Mouse (Mus musculus) forebrain, embryonic 11.5 days (tissue): Measurements from ENCODE around the gene Elf5. TPM values are rescaled to one million over a fixed set of nuclear protein-coding genes. Genes with fewer than 3 reads are reported as not detected.

Experiments used
- ATAC-seq: fragments of 200-750 bp; cut with Nextera tagmentation; replicated peaks from 2 replicates; pipeline ENCODE4 v1.8.0; 2017; ENCODE audit warnings: moderate TSS enrichment; ENCODE audit not compliant: low FRiP score
- DNase-seq: peaks from one replicate; pipeline ENCODE4 v3.0.0-alpha.2; 2017; ENCODE audit warnings: low spot score
- H3K27ac ChIP-seq: fragments of 300-500 bp; sonication (generic); 2 replicates; pipeline ENCODE4 v1.5.1; 2014; ENCODE audit warnings: low read depth, low read length
- H3K27me3 ChIP-seq: fragments of 300-500 bp; sonication (generic); 2 replicates; pipeline ENCODE4 v1.6.1; 2014; ENCODE audit warnings: mild to moderate bottlenecking, low read length, mixed read lengths; ENCODE audit not compliant: control insufficient read depth, insufficient read depth
- H3K36me3 ChIP-seq: fragments of 300-500 bp; sonication (generic); 2 replicates; pipeline ENCODE4 v1.6.1; 2014; ENCODE audit warnings: mild to moderate bottlenecking, low read length, moderate library complexity, mixed read lengths; ENCODE audit not compliant: control insufficient read depth, insufficient read depth
- H3K4me1 ChIP-seq: fragments of 300-500 bp; sonication (generic); replicated peaks from 2 replicates; pipeline ENCODE4 v1.6.1; 2014; ENCODE audit warnings: low read length, mixed read lengths; ENCODE audit not compliant: control insufficient read depth, insufficient read depth
- H3K4me2 ChIP-seq: fragments of 300-500 bp; sonication (generic); 2 replicates; pipeline ENCODE4 v1.6.1; 2014; ENCODE audit warnings: low read depth, mild to moderate bottlenecking, low read length, moderate library complexity, mixed read lengths; ENCODE audit not compliant: severe bottlenecking
- H3K4me3 ChIP-seq: fragments of 300-500 bp; sonication (generic); 2 replicates; pipeline ENCODE4 v1.5.1; 2014; ENCODE audit warnings: low read depth, low read length
- H3K9ac ChIP-seq: fragments of 300-500 bp; sonication (generic); 2 replicates; pipeline ENCODE4 v1.6.1; 2014; ENCODE audit warnings: low read length
- H3K9me3 ChIP-seq: fragments of 300-500 bp; sonication (generic); 2 replicates; pipeline ENCODE4 v1.6.1; 2016; ENCODE audit warnings: low read length, mixed read lengths; ENCODE audit not compliant: control insufficient read depth
- WGBS: fragments of 180-500 bp; shearing (Covaris S2); extraction: QIAGEN DNeasy Blood & Tissue Kit; methylation state at CpG from one replicate; pipeline ENCODE4 v1.1.7; 2014; 5-methylcytosine and 5-hydroxymethylcytosine counted together
- polyA plus RNA-seq: library from polyadenylated mRNA; unstranded; fragments of >200 nt; fragmentation: Nextera tagmentation; extraction: Ambion mirVana; gene quantifications from 2 replicates; pipeline ENCODE4 v1.2.1, GENCODE M21; 2014

Elf5 gene
- polyA plus RNA-seq, 1 experiment from 2014 or later, result 0.11 TPM

- Histone ChIP-seq H3K27me3 (no peaks in the 10 kb centered on the region), H3K36me3 (no peaks in the 10 kb centered on the region), H3K27ac (no peak overlapping the region), H3K4me1 (no peaks in the 10 kb centered on the region), H3K9me3 (no peaks in the 10 kb centered on the region), H3K4me2 (peak overlapping the region; percentile 19; the same call in 1 of the 2 replicates), H3K4me3 (no peak overlapping the region), H3K9ac (peak overlapping the region; percentile 16; the same call in 1 of the 2 replicates)
- WGBS, result 15% methylated on average over 12 of the region's 12 CpGs
- ATAC-seq (peak; percentile 74), DNase-seq (peak; percentile 82)
These were observed 13.0 kb downstream of the Elf5 start for GRCm38 (mm10) chr2:103424349-103425026.

GRCm38 (mm10) chr2:103425456-103426063 is 14.1 kb downstream of the Elf5 start:
- Histone ChIP-seq H3K9me3 (no peaks in the 10 kb centered on the region), H3K4me1 (no peaks in the 10 kb centered on the region), H3K4me2 (no peak overlapping the region), H3K9ac (no peak overlapping the region), H3K4me3 (no peak overlapping the region), H3K36me3 (no peaks in the 10 kb centered on the region), H3K27me3 (no peaks in the 10 kb centered on the region), H3K27ac (no peak overlapping the region)
- ATAC-seq, result no peak
- WGBS, result 82% methylated on average over 11 of the region's 11 CpGs
- no peak for DNase-seq

GRCm38 (mm10) chr2:103428356-103428755 is 16.9 kb downstream of the Elf5 start:
- Histone ChIP-seq H3K4me3 (no peak overlapping the region), H3K9me3 (no peaks in the 10 kb centered on the region), H3K9ac (no peak overlapping the region), H3K4me2 (no peak overlapping the region), H3K27ac (no peak overlapping the region), H3K4me1 (no peaks in the 10 kb centered on the region), H3K27me3 (no peaks in the 10 kb centered on the region), H3K36me3 (no peaks in the 10 kb centered on the region)
- ATAC-seq (no peak), DNase-seq (no peak)
- WGBS, result 89% methylated on average over 3 of the region's 3 CpGs

- no peaks in the 10 kb centered on the region for H3K27me3 ChIP-seq
- H3K4me2 ChIP-seq, result no peak overlapping the region
- H3K36me3 ChIP-seq, result no peaks in the 10 kb centered on the region
- 76% methylated on average over 1 of the region's 1 CpGs for WGBS
- H3K27ac ChIP-seq, result no peak overlapping the region
- DNase-seq (no peak), ATAC-seq (no peak)
- H3K4me1 ChIP-seq, result no peaks in the 10 kb centered on the region
- H3K4me3 ChIP-seq, result no peak overlapping the region
- no peak overlapping the region for H3K9ac ChIP-seq
- no peaks in the 10 kb centered on the region for H3K9me3 ChIP-seq
These were observed 19.2 kb downstream of the Elf5 start for GRCm38 (mm10) chr2:103430712-103431111.

GRCm38 (mm10) chr2:103432695-103433275 is 21.3 kb downstream of the Elf5 start:
- DNase-seq (no peak), ATAC-seq (no peak)
- Histone ChIP-seq H3K4me3 (no peak overlapping the region), H3K9ac (no peak overlapping the region), H3K36me3 (no peaks in the 10 kb centered on the region), H3K4me1 (no peaks in the 10 kb centered on the region), H3K9me3 (no peaks in the 10 kb centered on the region), H3K27me3 (no peaks in the 10 kb centered on the region), H3K4me2 (no peak overlapping the region), H3K27ac (no peak overlapping the region)
- WGBS, result 82% methylated on average over 8 of the region's 8 CpGs

- Histone ChIP-seq H3K36me3 (no peaks in the 10 kb centered on the region), H3K4me1 (no peaks in the 10 kb centered on the region), H3K4me3 (no peak overlapping the region), H3K4me2 (no peak overlapping the region), H3K27ac (no peak overlapping the region), H3K9ac (no peak overlapping the region), H3K27me3 (no peaks in the 10 kb centered on the region), H3K9me3 (no peaks in the 10 kb centered on the region)
- DNase-seq, result no peak
- no peak for ATAC-seq
- 75% methylated on average over 2 of the region's 2 CpGs for WGBS
These were observed 23.6 kb downstream of the Elf5 start for GRCm38 (mm10) chr2:103435110-103435509.

GRCm38 (mm10) chr2:103436534-103436933 is 25.0 kb downstream of the Elf5 start:
- no peak overlapping the region for H3K4me2 ChIP-seq
- no peaks in the 10 kb centered on the region for H3K27me3 ChIP-seq
- no peak overlapping the region for H3K4me3 ChIP-seq
- no peaks in the 10 kb centered on the region for H3K4me1 ChIP-seq
- DNase-seq (no peak), ATAC-seq (no peak)
- no peaks in the 10 kb centered on the region for H3K36me3 ChIP-seq
- no peak overlapping the region for H3K9ac ChIP-seq
- no peaks in the 10 kb centered on the region for H3K9me3 ChIP-seq
- no peak overlapping the region for H3K27ac ChIP-seq
- 89% methylated on average over 5 of the region's 5 CpGs for WGBS

- H3K9me3 ChIP-seq, result no peaks in the 10 kb centered on the region
- no peak overlapping the region for H3K4me3 ChIP-seq
- no peak for ATAC-seq
- H3K9ac ChIP-seq, result no peak overlapping the region
- no peaks in the 10 kb centered on the region for H3K36me3 ChIP-seq
- no peak overlapping the region for H3K27ac ChIP-seq
- no peaks in the 10 kb centered on the region for H3K27me3 ChIP-seq
- 89% methylated on average over 11 of the region's 11 CpGs for WGBS
- no peaks in the 10 kb centered on the region for H3K4me1 ChIP-seq
- no peak for DNase-seq
- no peak overlapping the region for H3K4me2 ChIP-seq
These were observed 27.7 kb downstream of the Elf5 start for GRCm38 (mm10) chr2:103439071-103439622.
